Mouse (Mus musculus): ENCODE measurements around the gene Akain1. TPM values are rescaled to one million over a fixed set of nuclear protein-coding genes. Genes with fewer than 3 reads are reported as not detected.

Gene Akain1
- polyA plus RNA-seq, 1 experiment from 2014 or later, result not detected

DNA sequence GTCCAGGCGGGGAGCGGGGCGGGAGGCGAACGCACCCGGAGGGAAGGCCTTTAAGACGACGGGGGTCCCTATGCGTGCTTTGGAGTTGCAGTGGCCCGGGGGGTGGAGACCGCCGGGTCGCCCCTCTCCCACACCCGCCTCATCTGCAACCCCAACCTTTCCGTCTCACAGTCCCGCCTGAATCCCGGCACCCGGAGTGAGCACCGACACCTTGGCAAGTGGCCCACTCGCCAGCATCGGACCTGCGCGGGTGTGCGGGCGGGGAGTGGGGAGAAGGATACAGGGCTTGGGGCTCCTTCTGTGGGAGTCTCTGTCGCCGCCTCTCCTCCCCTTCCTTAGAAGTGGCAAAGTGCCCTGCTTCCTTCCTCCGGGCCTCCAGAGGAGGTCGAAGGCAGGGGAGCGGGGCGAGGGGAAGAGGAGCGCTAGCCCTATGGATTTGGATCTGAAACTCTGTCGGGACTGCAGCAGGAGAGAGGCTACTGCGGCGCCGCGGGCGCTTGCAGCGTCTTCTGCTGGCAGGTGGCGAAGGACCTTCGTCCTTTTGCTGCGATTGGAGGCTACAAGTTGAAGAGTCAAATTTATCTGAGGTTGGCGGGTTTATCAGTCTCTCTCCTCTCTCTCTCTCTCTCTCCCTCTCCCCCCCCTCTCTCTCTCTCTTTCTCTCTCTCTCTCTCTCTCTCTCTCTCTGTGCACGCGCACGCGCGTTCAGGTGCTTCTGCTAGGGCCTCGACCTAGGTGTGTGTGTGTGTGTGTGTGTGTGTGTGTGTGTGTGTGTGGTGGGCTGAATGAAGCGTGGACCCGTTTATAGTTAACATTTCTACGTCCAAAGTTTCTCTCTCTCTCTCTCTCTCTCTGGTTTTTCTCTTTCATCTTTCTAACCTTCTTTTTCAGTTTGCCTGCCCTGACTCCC lies 700 bp downstream of the Akain1 start:
- H3K9me3 ChIP-seq, result no peaks in the 10 kb centered on the region
- H3K4me3 ChIP-seq, result peak overlapping the region; percentile 58
- peaks cover 52% of the 10 kb centered on the region for H3K27me3 ChIP-seq (replicated peaks; ENCODE audit: low read depth, poor library complexity, severe bottlenecking)
- WGBS, result 1% methylated on average over 51 of the region's 52 CpGs
- no peak overlapping the region for H3K27ac ChIP-seq (replicated peaks)
- peak; percentile 48 for DNase-seq (ENCODE audit: low spot score)
- peaks cover 18% of the 10 kb centered on the region for H3K4me1 ChIP-seq
- H3K36me3 ChIP-seq (replicated peaks), result no peaks in the 10 kb centered on the region

- Histone ChIP-seq H3K4me3 (no peak overlapping the region), H3K9me3 (no peaks in the 10 kb centered on the region), H3K27ac (replicated peaks) (no peak overlapping the region), H3K27me3 (replicated peaks; ENCODE audit: low read depth, poor library complexity, severe bottlenecking) (peaks cover 52% of the 10 kb centered on the region), H3K4me1 (peaks cover 18% of the 10 kb centered on the region), H3K36me3 (replicated peaks) (no peaks in the 10 kb centered on the region)
- 12% methylated on average over 9 of the region's 9 CpGs for WGBS
- no peak for DNase-seq (ENCODE audit: low spot score)
Observed at GRCm38 (mm10) chr17:69441041-69441440, 1.9 kb downstream of the Akain1 start.

DNA sequence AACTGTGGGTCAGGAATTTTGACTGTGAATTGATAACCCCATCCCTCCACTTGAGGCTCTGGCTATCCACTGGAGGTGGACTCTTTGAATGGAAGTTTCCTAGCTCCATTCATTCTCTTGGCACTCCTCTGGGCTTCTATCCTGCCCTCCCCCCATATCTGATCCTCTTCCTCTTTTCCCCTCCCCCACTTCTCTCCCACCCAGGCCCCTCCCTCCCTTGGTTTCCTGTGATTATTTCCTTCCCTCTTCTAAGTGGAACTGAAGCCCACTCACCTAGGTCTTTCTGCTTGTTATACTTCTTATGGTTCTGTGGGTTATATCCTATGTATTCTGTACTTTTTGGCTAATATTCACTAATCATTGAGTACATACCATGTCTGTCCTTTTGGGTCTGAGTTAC lies 9.6 kb downstream of the Akain1 start:
- Histone ChIP-seq H3K27me3 (replicated peaks; ENCODE audit: low read depth, poor library complexity, severe bottlenecking) (no peaks in the 10 kb centered on the region), H3K4me1 (no peaks in the 10 kb centered on the region), H3K9me3 (no peaks in the 10 kb centered on the region), H3K4me3 (no peak overlapping the region), H3K36me3 (replicated peaks) (no peaks in the 10 kb centered on the region), H3K27ac (replicated peaks) (no peak overlapping the region)
- no peak for DNase-seq (ENCODE audit: low spot score)

- Histone ChIP-seq H3K27me3 (replicated peaks; ENCODE audit: low read depth, poor library complexity, severe bottlenecking) (no peaks in the 10 kb centered on the region), H3K4me3 (no peak overlapping the region), H3K27ac (replicated peaks) (no peak overlapping the region), H3K4me1 (no peaks in the 10 kb centered on the region), H3K9me3 (peaks cover 4% of the 10 kb centered on the region; the same call in 1 of the 2 replicates), H3K36me3 (replicated peaks) (no peaks in the 10 kb centered on the region)
- WGBS, result 88% methylated on average over 7 of the region's 7 CpGs
- no peak for DNase-seq (ENCODE audit: low spot score)
Observed at GRCm38 (mm10) chr17:69461680-69462079, 22.6 kb downstream of the Akain1 start.

- Histone ChIP-seq H3K27ac (replicated peaks) (no peak overlapping the region), H3K4me1 (no peaks in the 10 kb centered on the region), H3K36me3 (replicated peaks) (no peaks in the 10 kb centered on the region), H3K9me3 (no peaks in the 10 kb centered on the region), H3K4me3 (no peak overlapping the region), H3K27me3 (replicated peaks; ENCODE audit: low read depth, poor library complexity, severe bottlenecking) (no peaks in the 10 kb centered on the region)
- WGBS, result 71% methylated on average over 3 of the region's 3 CpGs
- no peak for DNase-seq (ENCODE audit: low spot score)
Observed at GRCm38 (mm10) chr17:69463037-69463436, 23.9 kb downstream of the Akain1 start.

- Histone ChIP-seq H3K4me1 (peaks cover 3% of the 10 kb centered on the region; the same call in 1 of the 2 replicates), H3K4me3 (no peak overlapping the region), H3K27me3 (replicated peaks; ENCODE audit: low read depth, poor library complexity, severe bottlenecking) (peaks cover 16% of the 10 kb centered on the region; the same call in 1 of the 2 replicates), H3K36me3 (replicated peaks) (no peaks in the 10 kb centered on the region), H3K27ac (replicated peaks) (no peak overlapping the region), H3K9me3 (no peaks in the 10 kb centered on the region)
- DNase-seq (ENCODE audit: low spot score), result no peak
- 58% methylated on average over 10 of the region's 10 CpGs for WGBS
Observed at GRCm38 (mm10) chr17:69471171-69471570, 32.0 kb downstream of the Akain1 start.

- no peak for DNase-seq (ENCODE audit: low spot score)
- no peaks in the 10 kb centered on the region for H3K36me3 ChIP-seq (replicated peaks)
- H3K9me3 ChIP-seq, result no peaks in the 10 kb centered on the region
Observed at GRCm38 (mm10) chr17:69472401-69472800, 33.3 kb downstream of the Akain1 start.

DNA sequence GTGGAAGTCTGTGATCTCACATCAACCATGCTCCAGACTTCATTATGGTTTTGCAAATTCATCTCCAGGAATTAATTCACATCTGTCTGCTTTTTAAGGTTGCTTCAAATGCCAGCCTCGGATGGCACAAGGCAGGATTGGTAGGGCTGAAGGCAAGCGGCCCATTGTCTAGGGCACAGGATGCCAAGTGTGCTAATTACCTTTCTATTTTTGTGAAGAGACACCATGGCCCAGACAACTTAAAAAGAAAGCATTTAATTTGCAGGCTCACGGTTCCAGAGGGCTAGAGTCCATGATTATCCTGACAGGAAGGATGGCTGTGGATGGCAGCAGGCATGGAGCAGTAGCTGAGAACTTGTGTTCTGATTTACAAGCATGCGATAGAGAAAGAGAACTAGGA lies 35.0 kb downstream of the Akain1 start:
- no peak overlapping the region for H3K27ac ChIP-seq (replicated peaks)
- H3K36me3 ChIP-seq (replicated peaks), result no peaks in the 10 kb centered on the region
- no peaks in the 10 kb centered on the region for H3K9me3 ChIP-seq
- H3K4me3 ChIP-seq, result no peak overlapping the region
- peaks cover 22% of the 10 kb centered on the region; the same call in 1 of the 2 replicates for H3K27me3 ChIP-seq (replicated peaks; ENCODE audit: low read depth, poor library complexity, severe bottlenecking)
- no peak for DNase-seq (ENCODE audit: low spot score)
- peaks cover 10% of the 10 kb centered on the region for H3K4me1 ChIP-seq
- 84% methylated on average over 4 of the region's 4 CpGs for WGBS

More at GRCm38 (mm10) chr17:69472401-69472800, 33.3 kb downstream of the Akain1 start:
- Histone ChIP-seq H3K4me3 (no peak overlapping the region), H3K4me1 (peaks cover 4% of the 10 kb centered on the region), H3K27ac (replicated peaks) (no peak overlapping the region), H3K27me3 (replicated peaks; ENCODE audit: low read depth, poor library complexity, severe bottlenecking) (peaks cover 22% of the 10 kb centered on the region; the same call in 1 of the 2 replicates)
- WGBS, result 75% methylated on average over 9 of the region's 9 CpGs

GRCm38 (mm10) chr17:69475423-69475822 lies 36.3 kb downstream of the Akain1 start:
- DNase-seq (ENCODE audit: low spot score), result peak; percentile 90
- H3K4me3 ChIP-seq, result peak overlapping the region; percentile 61
- peaks cover 10% of the 10 kb centered on the region for H3K4me1 ChIP-seq
- peak overlapping the region; percentile 84 for H3K27ac ChIP-seq (replicated peaks)
- no peaks in the 10 kb centered on the region for H3K9me3 ChIP-seq
- WGBS, result under 1% methylated on average over 20 of the region's 20 CpGs
- H3K27me3 ChIP-seq (replicated peaks; ENCODE audit: low read depth, poor library complexity, severe bottlenecking), result peaks cover 22% of the 10 kb centered on the region; the same call in 1 of the 2 replicates
- H3K36me3 ChIP-seq (replicated peaks), result no peaks in the 10 kb centered on the region

DNA sequence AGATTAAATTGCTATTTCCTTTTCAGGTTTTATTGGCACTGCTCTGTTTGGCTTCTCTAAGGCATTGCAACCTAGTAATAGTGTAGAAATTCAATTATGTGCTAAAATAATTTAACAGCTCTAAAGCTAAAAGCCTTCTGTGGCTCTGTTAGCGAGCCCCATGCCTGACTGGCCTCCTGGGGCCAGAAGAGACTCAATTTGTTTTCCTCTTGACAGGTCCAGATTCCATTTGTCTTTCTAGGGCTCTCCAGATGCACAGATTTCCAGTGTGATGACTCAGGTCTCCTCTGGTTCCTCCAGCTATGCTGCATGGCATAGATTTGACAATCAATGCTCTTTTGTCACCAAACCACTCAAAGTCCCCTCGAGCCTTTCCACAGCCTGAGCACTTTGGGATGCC lies 38.4 kb downstream of the Akain1 start:
- no peak overlapping the region for H3K27ac ChIP-seq (replicated peaks)
- no peak overlapping the region for H3K4me3 ChIP-seq
- no peak for DNase-seq (ENCODE audit: low spot score)
- peaks cover 10% of the 10 kb centered on the region for H3K4me1 ChIP-seq
- 0 out of 2 replicates have a peak, but pooled peaks cover 8% of the 10 kb centered on the region for H3K27me3 ChIP-seq (replicated peaks; ENCODE audit: low read depth, poor library complexity, severe bottlenecking)
- H3K9me3 ChIP-seq, result no peaks in the 10 kb centered on the region
- WGBS, result 26% methylated on average over 2 of the region's 2 CpGs
- H3K36me3 ChIP-seq (replicated peaks), result no peaks in the 10 kb centered on the region

DNA sequence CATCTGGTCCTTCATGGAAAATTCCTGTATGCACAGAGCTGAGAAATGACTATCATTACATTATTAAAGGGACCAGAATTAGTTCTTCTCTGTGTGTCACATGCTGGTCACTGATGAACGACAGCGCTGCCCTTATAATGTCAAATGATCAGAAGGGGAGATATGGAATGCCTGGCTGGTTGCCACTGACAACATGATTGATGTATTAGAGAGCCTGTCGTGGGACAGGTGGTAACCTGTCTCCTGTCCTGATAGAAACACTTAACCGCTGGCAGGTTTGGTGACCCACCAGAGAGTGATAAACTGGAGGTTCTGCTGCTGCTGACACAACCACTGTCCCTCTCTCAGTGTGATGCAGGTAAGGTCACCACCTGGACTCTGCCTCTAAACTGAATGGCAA lies 40.1 kb downstream of the Akain1 start:
- 84% methylated on average over 4 of the region's 4 CpGs for WGBS
- Histone ChIP-seq H3K36me3 (replicated peaks) (no peaks in the 10 kb centered on the region), H3K27me3 (replicated peaks; ENCODE audit: low read depth, poor library complexity, severe bottlenecking) (0 out of 2 replicates have a peak, but pooled peaks cover 8% of the 10 kb centered on the region), H3K9me3 (no peaks in the 10 kb centered on the region), H3K4me3 (no peak overlapping the region), H3K4me1 (peaks cover 10% of the 10 kb centered on the region), H3K27ac (replicated peaks) (no peak overlapping the region)
- no peak for DNase-seq (ENCODE audit: low spot score)

DNA sequence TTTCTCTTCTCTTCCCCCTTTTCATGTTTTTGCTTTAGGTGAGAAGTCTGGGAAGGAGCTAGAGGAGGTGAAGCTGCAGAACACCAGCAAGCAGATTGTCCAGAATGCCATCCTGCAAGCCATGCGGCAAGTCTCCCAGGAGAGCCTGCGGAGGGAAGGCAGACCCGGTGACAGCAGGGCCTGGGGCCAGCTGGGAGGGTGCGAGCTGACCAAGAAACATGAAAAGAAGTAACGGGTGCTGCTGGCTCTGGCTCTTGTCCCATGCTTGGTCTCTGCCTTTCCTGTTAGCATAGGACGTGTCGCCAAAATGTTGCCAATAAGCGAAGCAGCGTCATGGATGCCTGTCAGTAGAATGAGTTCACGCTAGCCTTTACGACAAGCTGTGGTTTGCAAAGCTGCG lies 48.0 kb downstream of the Akain1 start:
- Histone ChIP-seq H3K4me1 (no peaks in the 10 kb centered on the region), H3K9me3 (no peaks in the 10 kb centered on the region), H3K27ac (replicated peaks) (no peak overlapping the region), H3K4me3 (no peak overlapping the region), H3K27me3 (replicated peaks; ENCODE audit: low read depth, poor library complexity, severe bottlenecking) (no peaks in the 10 kb centered on the region), H3K36me3 (replicated peaks) (no peaks in the 10 kb centered on the region)
- DNase-seq (ENCODE audit: low spot score), result no peak
- whole genome bisulfite sequencing, result 92% methylated on average over 12 of the region's 12 CpGs

- 93% methylated on average over 6 of the region's 6 CpGs for WGBS
Observed at GRCm38 (mm10) chr17:69487884-69488283, 48.8 kb downstream of the Akain1 start.

More at GRCm38 (mm10) chr17:69487884-69488283, 48.8 kb downstream of the Akain1 start:
- no peak overlapping the region for H3K27ac ChIP-seq (replicated peaks)
- no peaks in the 10 kb centered on the region for H3K4me1 ChIP-seq
- H3K36me3 ChIP-seq (replicated peaks), result no peaks in the 10 kb centered on the region
- H3K27me3 ChIP-seq (replicated peaks; ENCODE audit: low read depth, poor library complexity, severe bottlenecking), result no peaks in the 10 kb centered on the region
- DNase-seq (ENCODE audit: low spot score), result no peak
- H3K4me3 ChIP-seq, result no peak overlapping the region
- no peaks in the 10 kb centered on the region for H3K9me3 ChIP-seq

All from embryonic facial prominence, embryonic 10.5 days (tissue).